Comparison of ENCODE assay signal across 22 mouse cellular contexts in genomic region chr9:32534025-32534615, GRCm38 (mm10). TPM values are rescaled to one million over a fixed set of nuclear protein-coding genes. Genes with fewer than 3 reads are reported as not detected.
DNase-seq lines count a peak whose midpoint lies in the region; TF ChIP-seq lines count a peak whose summit lies in the region.
"Had no signal": no experiment of that assay in that cellular context is flagged by ENCODE, and none has a peak within 500 bp of the region (broad histone marks: within the 10 kb centered on the region; RNA-seq: fewer than 3 reads in every experiment).

No protein-coding gene starts in this region.

- WGBS in kidney, adult 2 months, result 75% methylated on average over 11 of the region's 11 CpGs

- H3K27me3 ChIP-seq in kidney, adult 2 months (replicated peaks; ENCODE audit: control insufficient read depth, insufficient read depth, low read length), result no peaks in the 10 kb centered on the region

- no peaks in the 10 kb centered on the region; the same call in 1 of the 2 replicates for H3K4me1 ChIP-seq in kidney, adult 2 months (ENCODE audit: control insufficient read depth, insufficient read depth, low read length)
- peaks cover 17% of the 10 kb centered on the region for H3K4me1 ChIP-seq in brown adipose tissue, adult 24 weeks (ENCODE audit: control insufficient read depth, insufficient read depth, insufficient read length, low read length)
- H3K4me1 ChIP-seq: embryonic facial prominence, embryonic 15.5 days; forebrain, embryonic 15.5 days; intestine, embryonic 15.5 days had no signal

- intact Hi-C loops in gastrocnemius, adult 2 months (cut with DNase I), result no loop called here

- H3K27ac ChIP-seq in gastrocnemius, adult 2 months, result peak overlapping the region; percentile 24; the same call in 1 of the 2 replicates
- H3K27ac ChIP-seq in kidney, adult 2 months (ENCODE audit: insufficient read depth, low read depth, low read length), result no peak overlapping the region; the same call in 1 of the 2 replicates
- peak overlapping the region; percentile 64 for H3K27ac ChIP-seq in brown adipose tissue, adult 24 weeks (replicated peaks; ENCODE audit: low read depth, low read length)
- H3K27ac ChIP-seq: embryonic facial prominence, embryonic 15.5 days; forebrain, embryonic 10.5 days; forebrain, embryonic 15.5 days; heart, embryonic 10.5 days; hindbrain, embryonic 13.5 days; hindbrain, postnatal 0 days; intestine, embryonic 15.5 days had no signal

- no peak for TF ChIP-seq CTCF in gastrocnemius, adult 2 months (IDR thresholded peaks at IDR 0.05)
- no peak for TF ChIP-seq CTCF in kidney, adult 2 months (conservative IDR thresholded peaks at IDR 0.05; ENCODE audit: insufficient read depth, insufficient read length, low read depth, low read length)

- no peak for DNase-seq in gastrocnemius, adult 2 months
- DNase-seq in gastrocnemius, postnatal 4 days (ENCODE audit: low spot score in 2 of 2), result no peak
- peak; percentile 28 for DNase-seq in kidney, adult 2 months
- DNase-seq in kidney, postnatal 36 days, result no peak
- DNase-seq in 416B (ENCODE audit: low read depth), result peak; percentile 30
- DNase-seq: adrenal gland, adult 8-10 months; adrenal gland, postnatal 36 days; cerebellum, adult 11-12 months; cerebellum, adult 9-10 months; embryo, embryonic 11 days; gastrocnemius, postnatal 10 days; heart, postnatal 10 days had no signal

- H3K4me3 ChIP-seq in gastrocnemius, adult 2 months, result no peak overlapping the region
- H3K4me3 ChIP-seq in kidney, adult 2 months (ENCODE audit: insufficient read depth, low read depth, low read length), result no peak overlapping the region
- H3K4me3 ChIP-seq in brown adipose tissue, adult 24 weeks (ENCODE audit: insufficient read depth, low read depth, low read length), result peak overlapping the region; percentile 37
- H3K4me3 ChIP-seq: embryonic facial prominence, embryonic 15.5 days; erythroblast, embryonic 14.5 days; forebrain, embryonic 10.5 days; forebrain, embryonic 15.5 days; heart, embryonic 10.5 days; hindbrain, embryonic 13.5 days; intestine, embryonic 15.5 days had no signal

- no peaks in the 10 kb centered on the region for H3K36me3 ChIP-seq in kidney, adult 2 months (ENCODE audit: control insufficient read depth, insufficient read depth, low read length)
- H3K36me3 ChIP-seq: embryonic facial prominence, embryonic 15.5 days; forebrain, embryonic 10.5 days; forebrain, embryonic 15.5 days; G1E; hindbrain, embryonic 13.5 days; intestine, embryonic 15.5 days had no signal

- no peak for TF ChIP-seq POLR2A in kidney, adult 2 months (IDR thresholded peaks at IDR 0.05; ENCODE audit: low read depth, low read length)

RNA-seq across cellular contexts. Expression of gene Fli1, which starts 8.5 kb away (rescaled TPM):
- total RNA-seq in gastrocnemius, adult 2 months (2021), result 1 to 10 TPM; 7.9 to 8.5 TPM
- 10 to 100 TPM; 22.3 to 27.9 TPM for total RNA-seq in gastrocnemius, postnatal 4 days (2021)
- 7.2 and 9.6 TPM in 2 replicates for polyA plus RNA-seq in kidney, adult 2 months (2012; rRNA removed)
- polyA plus RNA-seq in brown adipose tissue, adult 24 weeks (2012; ENCODE audit: insufficient read depth, insufficient read length, missing spikeins), result 11.7 and 19.1 TPM in 2 replicates

Comparison
In these comparisons a context has a peak if more than half of its experiments do, and no peak if none do; other contexts are left out.
1. DNase-seq: peak in kidney, adult 2 months (single experiment) and 416B (single experiment); none in gastrocnemius, adult 2 months (single experiment), gastrocnemius, postnatal 4 days (0 of 2) and kidney, postnatal 36 days (0 of 2).